Mouse (Mus musculus): ENCODE data around the gene Caap1. TPM values are rescaled to one million over a fixed set of nuclear protein-coding genes. Genes with fewer than 3 reads are reported as not detected.
A peak's percentile ranks its signal among the peaks of the same experiment; 100 is the strongest.

Caap1 gene
- 10 to 100 TPM; 11.1 to 12.6 TPM for total RNA-seq (2021)

- DNase-seq = peak; percentile 92 to 93
These were observed at the start of gene Caap1, which contains the start of gene Gm10306 for GRCm38 (mm10) chr4:94556265-94557054. Caap1 (minus strand) TSS chr4:94556796. Gm10306 (plus strand) TSS chr4:94556546.

GRCm38 (mm10) chr4:94605591-94605990 lies 49.0 kb upstream of the Caap1 start:
- no peak for DNase-seq

- DNase-seq = no peak
These were observed 47.9 kb upstream of the Caap1 start for GRCm38 (mm10) chr4:94604452-94605019.

GRCm38 (mm10) chr4:94603031-94603629 lies 46.5 kb upstream of the Caap1 start, which contains the start of gene Plaa:
Plaa (minus strand) TSS chr4:94603244.
- peak; percentile 94 to 95 for DNase-seq

GRCm38 (mm10) chr4:94602496-94603030 lies 46.0 kb upstream of the Caap1 start:
- DNase-seq = no peak

GRCm38 (mm10) chr4:94601395-94601794 lies 44.8 kb upstream of the Caap1 start:
- no peak for DNase-seq

- no peak for DNase-seq
These were observed 36.1 kb upstream of the Caap1 start for GRCm38 (mm10) chr4:94592709-94593108.

GRCm38 (mm10) chr4:94591765-94592381 lies 35.3 kb upstream of the Caap1 start:
- DNase-seq = no peak

GRCm38 (mm10) chr4:94572677-94573076 lies 16.1 kb upstream of the Caap1 start:
- no peak for DNase-seq

GRCm38 (mm10) chr4:94564297-94564696 lies 7.7 kb upstream of the Caap1 start:
- no peak for DNase-seq

- DNase-seq = no peak
These were observed 5.5 kb upstream of the Caap1 start for GRCm38 (mm10) chr4:94561954-94562648.

- no peak for DNase-seq
These were observed 3.7 kb upstream of the Caap1 start for GRCm38 (mm10) chr4:94560316-94560715.

GRCm38 (mm10) chr4:94559266-94559665 lies 2.7 kb upstream of the Caap1 start:
- no peak for DNase-seq

- DNase-seq = no peak
These were observed 549 bp upstream of the Caap1 start for GRCm38 (mm10) chr4:94557145-94557544.

GRCm38 (mm10) chr4:94554955-94555494 lies 1.6 kb downstream of the Caap1 start:
- no peak for DNase-seq

- DNase-seq = no peak
These were observed 12.3 kb downstream of the Caap1 start for GRCm38 (mm10) chr4:94544321-94544720.

- no peak for DNase-seq
These were observed 13.6 kb downstream of the Caap1 start for GRCm38 (mm10) chr4:94543041-94543440.

- no peak for DNase-seq
These were observed 23.4 kb downstream of the Caap1 start for GRCm38 (mm10) chr4:94533205-94533604.

- no peak for DNase-seq
These were observed 27.1 kb downstream of the Caap1 start for GRCm38 (mm10) chr4:94529448-94529847.

GRCm38 (mm10) chr4:94523321-94523720 lies 33.3 kb downstream of the Caap1 start:
- no peak for DNase-seq

- peak; percentile 24 to 33 for DNase-seq
These were observed 39.0 kb downstream of the Caap1 start for GRCm38 (mm10) chr4:94517631-94518030.

- no peak for DNase-seq
These were observed 41.2 kb downstream of the Caap1 start for GRCm38 (mm10) chr4:94515366-94515765.
